Mouse (Mus musculus) CH12.LX (cell line): ENCODE measurements around the gene Cbl. TPM values are rescaled to one million over a fixed set of nuclear protein-coding genes. Genes with fewer than 3 reads are reported as not detected.

Source experiments
- DNase-seq: peaks from one replicate; pipeline ENCODE4 v3.0.0-alpha.2; 2013; ENCODE audit errors: extremely low read depth
- H3K27ac ChIP-seq: 2 replicates; pipeline ENCODE4 v1.5.1; 2012; ENCODE audit warnings: low read depth, mild to moderate bottlenecking, control low read depth, moderate library complexity; ENCODE audit not compliant: insufficient read depth
- H3K27me3 ChIP-seq: replicated peaks from 2 replicates; pipeline ENCODE3; 2012; ENCODE audit warnings: inconsistent platforms
- H3K36me3 ChIP-seq, 2 experiments: replicated peaks in 1 of 2; 2 replicates each; pipeline versions ENCODE3 to v1.6.1; 2012; ENCODE audit warnings: inconsistent platforms in 1 of 2, low read length in 1 of 2, mild to moderate bottlenecking in 1 of 2, mixed read lengths in 1 of 2, moderate library complexity in 1 of 2; ENCODE audit not compliant: control insufficient read depth in 1 of 2, insufficient read depth in 1 of 2
- H3K4me1 ChIP-seq, 2 experiments: 2 replicates each; pipeline ENCODE4 v1.6.1; 2012; ENCODE audit warnings: inconsistent platforms in 1 of 2, moderate library complexity in 1 of 2; ENCODE audit not compliant: insufficient read depth in 2 of 2, control insufficient read depth in 1 of 2
- H3K4me2 ChIP-seq: 2 replicates; pipeline ENCODE4 v1.6.1; 2012; ENCODE audit warnings: low read depth, mild to moderate bottlenecking, control low read depth; ENCODE audit not compliant: poor library complexity, insufficient read depth, severe bottlenecking
- H3K4me3 ChIP-seq, 3 experiments: fragments of 150-350 bp in 1 of 3; sonication (generic) in 1 of 3; replicated peaks in 1 of 3; 2 replicates each; pipeline versions ENCODE3 to v1.5.1; 2011 to 2012; ENCODE audit warnings: low read depth in 2 of 3, low read length in 2 of 3, mild to moderate bottlenecking in 2 of 3, moderate library complexity in 2 of 3, control low read depth in 1 of 3, improper control_type of control experiment in 1 of 3, inconsistent platforms in 1 of 3, mixed read lengths in 1 of 3; ENCODE audit not compliant: poor library complexity in 1 of 3
- H3K79me2 ChIP-seq: replicated peaks from 2 replicates; pipeline ENCODE4 v1.6.1; 2012; ENCODE audit warnings: mild to moderate bottlenecking, moderate library complexity; ENCODE audit not compliant: control insufficient read depth, poor library complexity, insufficient read depth, severe bottlenecking; ENCODE audit errors: extremely low read depth
- H3K9ac ChIP-seq: 2 replicates; pipeline ENCODE4 v1.6.1; 2012; ENCODE audit warnings: low read depth, mild to moderate bottlenecking, control low read depth, moderate library complexity; ENCODE audit not compliant: insufficient read depth
- H3K9me3 ChIP-seq: replicated peaks from 2 replicates; pipeline ENCODE3; 2012; ENCODE audit warnings: low read length, inconsistent platforms, mixed read lengths
- BHLHE40 ChIP-seq: IDR thresholded peaks from 2 replicates; pipeline ENCODE4 v1.6.1; 2011; ENCODE audit warnings: mild to moderate bottlenecking, low read depth, low read length, improper control_type of control experiment
- ELF1 ChIP-seq: IDR thresholded peaks from 2 replicates; pipeline ENCODE4 v1.6.1; 2014; ENCODE audit warnings: low read depth, mild to moderate bottlenecking, inconsistent platforms, low read length, improper control_type of control experiment
- EP300 ChIP-seq: IDR thresholded peaks from 2 replicates; pipeline ENCODE4 v1.6.1; 2011; ENCODE audit warnings: low read length, improper control_type of control experiment
- GABPA ChIP-seq: IDR thresholded peaks from 2 replicates; pipeline ENCODE4 v1.6.1; 2012; ENCODE audit warnings: low read depth, low read length, improper control_type of control experiment, inconsistent platforms; ENCODE audit not compliant: insufficient replicate concordance
- IRF4 ChIP-seq: IDR thresholded peaks from 2 replicates; pipeline ENCODE4 v1.6.1; 2014; ENCODE audit warnings: low read depth, mild to moderate bottlenecking, inconsistent platforms, low read length, improper control_type of control experiment
- JUND ChIP-seq: conservative IDR thresholded peaks from 2 replicates; pipeline ENCODE4 v1.6.1; 2011; ENCODE audit warnings: low read depth, low read length, improper control_type of control experiment
- MXI1 ChIP-seq: IDR thresholded peaks from 2 replicates; pipeline ENCODE4 v1.6.1; 2011; ENCODE audit warnings: mild to moderate bottlenecking, low read depth, low read length, improper control_type of control experiment
- MYC ChIP-seq: IDR thresholded peaks from 2 replicates; pipeline ENCODE4 v1.6.1; 2011; ENCODE audit warnings: low read depth, mild to moderate bottlenecking, improper control_type of control experiment, low read length
- NELFE ChIP-seq: IDR thresholded peaks from 2 replicates; pipeline ENCODE4 v1.6.1; 2011; ENCODE audit warnings: low read depth, low read length, improper control_type of control experiment
- NRF1 ChIP-seq: IDR thresholded peaks from 2 replicates; pipeline ENCODE4 v1.6.1; 2014; ENCODE audit warnings: low read depth, mild to moderate bottlenecking, inconsistent platforms, low read length, improper control_type of control experiment, moderate library complexity
- POLR2A ChIP-seq: IDR thresholded peaks from 2 replicates; pipeline ENCODE4 v1.6.1; 2011; ENCODE audit warnings: low read depth, mild to moderate bottlenecking, improper control_type of control experiment, low read length
- RAD21 ChIP-seq: IDR thresholded peaks from 2 replicates; pipeline ENCODE4 v1.6.1; 2011; ENCODE audit warnings: low read depth, mild to moderate bottlenecking, low read length, improper control_type of control experiment, moderate library complexity
- SMC3 ChIP-seq: IDR thresholded peaks from 2 replicates; pipeline ENCODE4 v1.6.1; 2011; ENCODE audit warnings: low read depth, low read length, improper control_type of control experiment
- TBP ChIP-seq: conservative IDR thresholded peaks from 2 replicates; pipeline ENCODE4 v1.6.1; 2011; ENCODE audit warnings: low read depth, low read length, improper control_type of control experiment
- USF1 ChIP-seq: IDR thresholded peaks from 2 replicates; pipeline ENCODE4 v1.6.1; 2014; ENCODE audit warnings: low read depth, mild to moderate bottlenecking, inconsistent platforms, low read length, improper control_type of control experiment
- USF2 ChIP-seq: conservative IDR thresholded peaks from 2 replicates; pipeline ENCODE4 v1.6.1; 2011; ENCODE audit warnings: low read depth, low read length, improper control_type of control experiment
- ZKSCAN1 ChIP-seq: IDR thresholded peaks from 2 replicates; pipeline ENCODE4 v1.6.1; 2012; ENCODE audit warnings: low read depth, inconsistent platforms, low read length, improper control_type of control experiment, borderline replicate concordance
- ZNF384 ChIP-seq: IDR thresholded peaks from 2 replicates; pipeline ENCODE4 v1.6.1; 2012; ENCODE audit warnings: low read depth, low read length, improper control_type of control experiment, inconsistent platforms
- dilution Hi-C: fragments of 300-500 bp; cut with MboI; formaldehyde crosslinking; loops from 2 replicates; pipeline ENCODE4 v1.14.3; 2020; ENCODE audit warnings: low sequenced_read_pairs; ENCODE audit not compliant: extremely low pct_unique_long_range_greater_than_20kb, extremely low pct_ligation_motif_present
- in situ Hi-C: fragments of 300-500 bp; cut with MboI; formaldehyde crosslinking; loops from 3 replicates; pipeline ENCODE4 v1.14.3; 2019; ENCODE audit warnings: low sequenced_read_pairs, low pct_ligation_motif_present, low pct_unique_long_range_greater_than_20kb, mixed read lengths
- polyA plus RNA-seq: library from polyadenylated mRNA; unstranded; fragments of >175 nt; gene quantifications from 2 replicates; pipeline ENCODE4 v1.2.1, GENCODE M21; 2012; ENCODE audit warnings: low read depth; ENCODE audit not compliant: insufficient read length
- total RNA-seq, 2 experiments: library from RNA; depleted of rRNA; stranded (reverse); fragments of 300-350 nt in 1 of 2; fragments of >200 nt in 1 of 2; gene quantifications; 2 replicates each; pipeline ENCODE4 v1.2.3; 2012 to 2014

Cbl gene
- total and polyA plus RNA-seq, 3 experiments = 8.3 to 39.0 (median 11.9) TPM

GRCm38 (mm10) chr9:44200458-44200857 is 33.4 kb downstream of the Cbl start:
- peaks cover 4 to 30% of the 10 kb centered on the region in 2 experiments; a peak in 3 of 4 replicates for H3K4me1 ChIP-seq
- TF ChIP-seq EP300 (no peak), IRF4 (no peak), MXI1 (no peak), SMC3 (no peak), POLR2A (no peak), GABPA (no peak), USF2 (no peak), TBP (no peak), BHLHE40 (no peak), ZNF384 (no peak), RAD21 (no peak), NRF1 (no peak), MYC (no peak), ELF1 (no peak), USF1 (no peak), NELFE (no peak)
- no peaks in the 10 kb centered on the region for H3K27me3 ChIP-seq
- in situ Hi-C loops (no loop called here), dilution Hi-C loops (no loop called here)
- H3K79me2 ChIP-seq = peaks cover 22% of the 10 kb centered on the region
- DNase-seq = no peak
- H3K27ac ChIP-seq = no peak overlapping the region
- no peak overlapping the region for H3K4me2 ChIP-seq
- peaks cover 8 to 59% of the 10 kb centered on the region in 2 experiments for H3K36me3 ChIP-seq
- peaks cover 6% of the 10 kb centered on the region for H3K9me3 ChIP-seq
- no peak overlapping the region for H3K4me3 ChIP-seq
- no peak overlapping the region for H3K9ac ChIP-seq

DNA sequence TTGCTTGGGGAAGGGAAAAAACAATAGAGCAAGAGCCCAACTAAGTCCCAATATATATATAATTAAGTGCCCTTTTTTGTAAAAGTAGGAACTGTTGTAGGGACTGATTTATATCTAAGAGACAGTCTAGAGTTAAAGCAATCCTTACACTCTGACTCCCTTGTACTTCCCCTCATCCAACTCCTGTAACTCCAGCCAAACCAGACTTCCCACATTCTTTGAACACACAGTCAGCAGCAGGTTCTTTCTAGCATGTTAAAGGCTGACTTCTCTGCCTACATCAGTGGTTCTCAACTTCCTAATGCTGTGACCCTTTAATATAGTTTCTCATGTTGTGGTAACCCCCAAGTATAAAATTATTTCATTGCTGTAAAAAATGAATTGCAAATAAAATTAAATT is 34.3 kb downstream of the Cbl start:
- no peak for DNase-seq
- no peak overlapping the region for H3K9ac ChIP-seq
- H3K27ac ChIP-seq = no peak overlapping the region
- H3K36me3 ChIP-seq = peaks cover 8 to 59% of the 10 kb centered on the region in 2 experiments
- peaks cover 6% of the 10 kb centered on the region for H3K9me3 ChIP-seq
- in situ Hi-C loops (no loop called here), dilution Hi-C loops (no loop called here)
- peaks cover 4 to 36% of the 10 kb centered on the region in 2 experiments; a peak in 3 of 4 replicates for H3K4me1 ChIP-seq
- TF ChIP-seq JUND (no peak), MYC (no peak), ZKSCAN1 (no peak)
- H3K79me2 ChIP-seq = peaks cover 23% of the 10 kb centered on the region
- no peak overlapping the region for H3K4me3 ChIP-seq
- H3K4me2 ChIP-seq = no peak overlapping the region
- H3K27me3 ChIP-seq = no peaks in the 10 kb centered on the region
